Comparison of ENCODE assay signal across 9 mouse cellular contexts in the genomic region with DNA sequence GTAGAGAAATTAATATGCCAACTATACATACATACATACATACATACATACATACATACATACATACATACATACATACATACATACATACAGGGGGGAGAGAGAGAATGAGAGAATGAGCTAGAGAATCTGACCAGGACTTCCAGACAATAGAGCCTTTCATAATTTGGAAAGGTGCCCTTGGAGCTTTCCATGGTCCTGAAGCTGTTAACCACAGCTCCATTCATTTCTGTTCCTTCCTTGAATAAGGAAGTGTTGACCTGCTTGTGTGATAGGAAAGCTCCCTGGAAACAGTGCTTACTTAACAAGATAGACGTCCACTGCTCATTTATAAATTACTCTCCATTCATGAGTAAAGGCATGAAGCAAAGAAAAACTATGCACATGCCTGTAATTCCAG.
DNase-seq lines count a peak whose midpoint lies in the region; ATAC-seq lines count a peak whose summit lies in the region.
"Had no signal": no experiment of that assay in that cellular context is flagged by ENCODE, and none has a peak within 500 bp of the region (broad histone marks: within the 10 kb centered on the region; RNA-seq: fewer than 3 reads in every experiment).

No protein-coding gene starts in this region.

- no peaks in the 10 kb centered on the region for H3K9me3 ChIP-seq in limb, embryonic 11.5 days (ENCODE audit: control insufficient read depth, low read length)
- H3K9me3 ChIP-seq: embryonic facial prominence, embryonic 15.5 days had no signal

- DNase-seq in heart, postnatal 4 days, result peak; percentile 75
- no peak for DNase-seq in heart, adult 9 months (ENCODE audit: low spot score in 2 of 2)
- DNase-seq in 416B (ENCODE audit: low read depth), result peak; percentile 66
- peak; percentile 23 to 57 for DNase-seq in adrenal gland, postnatal 36 days
- DNase-seq in limb, embryonic 11.5 days (ENCODE audit: low spot score), result peak; percentile 65
- DNase-seq in frontal cortex, adult 2 months (ENCODE audit: extremely low spot score in 1 of 2, low spot score in 1 of 2), result no peak
- no peak for DNase-seq in thymus, postnatal 0 days (ENCODE audit: low spot score)
- DNase-seq in c-Kit-positive CD71-positive TER-119-positive erythroid progenitor cells, embryonic 14.5 days (ENCODE audit: low spot score), result no peak

- H3K4me2 ChIP-seq in limb, embryonic 11.5 days (ENCODE audit: low read depth, severe bottlenecking), result no peak overlapping the region
- H3K4me2 ChIP-seq: embryonic facial prominence, embryonic 15.5 days had no signal

- 23% methylated on average over 1 of the region's 1 CpGs for WGBS in limb, embryonic 11.5 days

- no peak overlapping the region for H3K9ac ChIP-seq in limb, embryonic 11.5 days (ENCODE audit: low read length)
- H3K9ac ChIP-seq: embryonic facial prominence, embryonic 15.5 days had no signal

- no peak overlapping the region for H3K27ac ChIP-seq in limb, embryonic 11.5 days (replicated peaks; ENCODE audit: low read depth, low read length)
- H3K27ac ChIP-seq: embryonic facial prominence, embryonic 15.5 days had no signal

- no peak overlapping the region for H3K4me3 ChIP-seq in limb, embryonic 11.5 days (ENCODE audit: low read depth, low read length)
- H3K4me3 ChIP-seq: embryonic facial prominence, embryonic 15.5 days had no signal

- no peaks in the 10 kb centered on the region for H3K36me3 ChIP-seq in limb, embryonic 11.5 days (ENCODE audit: control insufficient read depth, insufficient read depth, low read length)
- H3K36me3 ChIP-seq: embryonic facial prominence, embryonic 15.5 days had no signal

- no peaks in the 10 kb centered on the region for H3K27me3 ChIP-seq in limb, embryonic 11.5 days (ENCODE audit: control insufficient read depth, insufficient read depth, low read length)
- H3K27me3 ChIP-seq: embryonic facial prominence, embryonic 15.5 days had no signal

- ATAC-seq in limb, embryonic 11.5 days (ENCODE audit: insufficient number of reproducible peaks, low FRiP score, low TSS enrichment, low read depth), result no peak

- H3K4me1 ChIP-seq in limb, embryonic 11.5 days (ENCODE audit: control insufficient read depth, insufficient read depth, low read length), result no peaks in the 10 kb centered on the region
- H3K4me1 ChIP-seq: embryonic facial prominence, embryonic 15.5 days had no signal

Comparison
In these comparisons a context has a peak if more than half of its experiments do, and no peak if none do; other contexts are left out.
1. DNase-seq: peak in heart, postnatal 4 days (single experiment), 416B (single experiment), adrenal gland, postnatal 36 days (2 of 2) and limb, embryonic 11.5 days (single experiment); none in heart, adult 9 months (0 of 2), frontal cortex, adult 2 months (0 of 2), thymus, postnatal 0 days (single experiment) and c-Kit-positive CD71-positive TER-119-positive erythroid progenitor cells, embryonic 14.5 days (single experiment).